Mouse (Mus musculus) cortical plate, adult 2 months (tissue): ENCODE results near the gene A430078G23Rik.

Experiments used
- CTCF ChIP-seq: fragments of 200-500 bp; IDR thresholded peaks from 2 replicates; pipeline ENCODE4 v1.5.1; 2011; ENCODE audit warnings: mild to moderate bottlenecking, control low read depth, low read length; ENCODE audit not compliant: insufficient read depth; ENCODE audit errors: extremely low read depth
- POLR2A ChIP-seq: fragments of 200-500 bp; IDR thresholded peaks from 2 replicates; pipeline ENCODE4 v1.6.1; 2011; ENCODE audit warnings: mild to moderate bottlenecking, low read length, control low read depth; ENCODE audit not compliant: insufficient read depth; ENCODE audit errors: extremely low read depth

DNA sequence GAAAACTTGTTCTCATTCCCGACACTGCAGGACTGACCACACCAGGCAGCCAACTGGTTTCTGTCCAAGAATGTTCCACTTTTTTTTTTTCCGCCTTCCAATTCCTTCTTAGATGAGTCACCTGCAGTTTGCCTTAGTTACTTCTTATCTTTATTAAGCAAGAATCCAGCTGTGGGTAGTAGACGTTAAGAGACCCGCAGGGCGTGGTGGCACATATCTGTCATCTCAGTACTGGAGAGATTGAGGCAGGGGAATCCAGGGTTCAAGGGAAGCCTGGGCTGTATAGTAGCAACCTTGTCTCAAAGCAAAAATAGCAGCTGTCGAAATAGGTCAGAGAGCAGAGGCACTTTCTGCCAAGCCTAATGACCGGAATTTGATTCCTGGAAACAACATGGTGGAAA is 58.7 kb downstream of the A430078G23Rik start:
- TF ChIP-seq POLR2A (no peak), CTCF (no peak)
